Mouse (Mus musculus) kidney, postnatal 0 days (tissue): ENCODE results near the gene Tmed11. TPM values are rescaled to one million over a fixed set of nuclear protein-coding genes. Genes with fewer than 3 reads are reported as not detected.
A peak's percentile ranks its signal among the peaks of the same experiment; 100 is the strongest.

Experiments used
- ATAC-seq: fragments of 200-750 bp; cut with Nextera tagmentation; replicated peaks from 2 replicates; pipeline ENCODE4 v1.8.0; 2017; ENCODE audit warnings: low read depth, moderate number of reproducible peaks, moderate TSS enrichment, moderate library complexity; ENCODE audit not compliant: low FRiP score
- DNase-seq: peaks from one replicate; pipeline ENCODE4 v3.0.0-alpha.2; 2016; ENCODE audit warnings: low spot score
- H3K27ac ChIP-seq: fragments of 300-500 bp; sonication (generic); 2 replicates; pipeline ENCODE4 v1.5.1; 2014; ENCODE audit warnings: mild to moderate bottlenecking
- H3K27me3 ChIP-seq: fragments of 300-500 bp; sonication (generic); 2 replicates; pipeline ENCODE4 v1.6.1; 2014; ENCODE audit warnings: low read length, mixed read lengths; ENCODE audit not compliant: insufficient read depth
- H3K36me3 ChIP-seq: fragments of 300-500 bp; sonication (generic); 2 replicates; pipeline ENCODE4 v1.6.1; 2014; ENCODE audit warnings: low read length, mixed read lengths; ENCODE audit not compliant: insufficient read depth
- H3K4me1 ChIP-seq: fragments of 300-500 bp; sonication (generic); replicated peaks from 2 replicates; pipeline ENCODE4 v1.6.1; 2014; ENCODE audit warnings: antibody characterized with exemption, low read length, mixed read lengths; ENCODE audit not compliant: insufficient read depth
- H3K4me2 ChIP-seq: fragments of 300-500 bp; sonication (generic); 2 replicates; pipeline ENCODE4 v1.6.1; 2014; ENCODE audit warnings: mild to moderate bottlenecking, low read length, moderate library complexity, mixed read lengths
- H3K4me3 ChIP-seq: fragments of 300-500 bp; sonication (generic); replicated peaks from 2 replicates; pipeline ENCODE4 v1.5.1; 2014; ENCODE audit warnings: low read depth, low read length
- H3K9ac ChIP-seq: fragments of 300-500 bp; sonication (generic); 2 replicates; pipeline ENCODE4 v1.6.1; 2014; ENCODE audit warnings: low read depth, low read length
- H3K9me3 ChIP-seq: fragments of 300-500 bp; sonication (generic); replicated peaks from 2 replicates; pipeline ENCODE4 v1.6.1; 2016; ENCODE audit warnings: low read length, inconsistent platforms, mixed read lengths
- CTCF ChIP-seq: IDR thresholded peaks from 2 replicates; pipeline ENCODE4 v1.5.1; 2016; ENCODE audit warnings: antibody characterized with exemption, low read depth, mild to moderate bottlenecking, moderate library complexity
- WGBS: fragments of 180-500 bp; shearing (Covaris S2); extraction: QIAGEN DNeasy Blood & Tissue Kit; methylation state at CpG from one replicate; pipeline ENCODE4 v1.1.7; 2014; 5-methylcytosine and 5-hydroxymethylcytosine counted together
- polyA plus RNA-seq: library from polyadenylated mRNA; unstranded; fragments of >200 nt; fragmentation: Nextera tagmentation; extraction: Ambion mirVana; gene quantifications from 2 replicates; pipeline ENCODE4 v1.2.1, GENCODE M21; 2015

Tmed11 gene
- polyA plus RNA-seq, 1 experiment from 2014 or later = not detected

- Histone ChIP-seq H3K27me3 (no peaks in the 10 kb centered on the region), H3K4me1 (no peaks in the 10 kb centered on the region), H3K4me3 (no peak overlapping the region), H3K9me3 (no peaks in the 10 kb centered on the region), H3K4me2 (no peak overlapping the region), H3K36me3 (no peaks in the 10 kb centered on the region), H3K27ac (no peak overlapping the region), H3K9ac (no peak overlapping the region)
- 79% methylated on average over 2 of the region's 2 CpGs for WGBS
- TF ChIP-seq CTCF = no peak
- ATAC-seq (0 out of 2 replicates have a peak, but pooled peaks have one; percentile 17), DNase-seq (no peak)
Observed at GRCm38 (mm10) chr5:108741844-108742243, 53.3 kb downstream of the Tmed11 start.

- Histone ChIP-seq H3K4me1 (no peaks in the 10 kb centered on the region), H3K4me2 (no peak overlapping the region), H3K4me3 (no peak overlapping the region), H3K27ac (no peak overlapping the region), H3K36me3 (no peaks in the 10 kb centered on the region), H3K9me3 (no peaks in the 10 kb centered on the region), H3K27me3 (no peaks in the 10 kb centered on the region; the same call in 1 of the 2 replicates), H3K9ac (no peak overlapping the region)
- 88% methylated on average over 1 of the region's 1 CpGs for WGBS
- no peak for TF ChIP-seq CTCF
- DNase-seq = no peak
- no peak for ATAC-seq
Observed at GRCm38 (mm10) chr5:108727425-108727824, 67.7 kb downstream of the Tmed11 start.

Other genes starting within 250 kb of the Tmed11 start
- 0.20 and 0.27 TPM in 2 replicates for gene Cplx1, start 245.3 kb downstream of the Tmed11 start, polyA plus RNA-seq
- gene Gak, start 165.6 kb downstream of the Tmed11 start, polyA plus RNA-seq = 43.1 and 44.6 TPM in 2 replicates
- gene Tmem175, start 165.6 kb downstream of the Tmed11 start, polyA plus RNA-seq = 27.8 and 28.1 TPM in 2 replicates
- gene Idua, start 135.0 kb downstream of the Tmed11 start, polyA plus RNA-seq = 6.3 and 7.4 TPM in 2 replicates
- gene Dgkq, start 125.7 kb downstream of the Tmed11 start, polyA plus RNA-seq = 6.5 and 6.9 TPM in 2 replicates
- 8.5 and 10.1 TPM in 2 replicates for gene Slc26a1, start 119.8 kb downstream of the Tmed11 start, polyA plus RNA-seq
- 23.2 and 25.1 TPM in 2 replicates for gene Fgfrl1, start 103.0 kb downstream of the Tmed11 start, polyA plus RNA-seq
- gene Rnf212, start 20.4 kb downstream of the Tmed11 start, polyA plus RNA-seq = not detected in 2 replicates
- gene Vmn2r8, start 13.5 kb upstream of the Tmed11 start, polyA plus RNA-seq = not detected in 2 replicates
- not detected in 2 replicates for gene Vmn2r9, start 57.2 kb upstream of the Tmed11 start, polyA plus RNA-seq
- gene Vmn2r10, start 211.2 kb upstream of the Tmed11 start, polyA plus RNA-seq = not detected in 2 replicates